Mouse (Mus musculus) intestine, postnatal 0 days (tissue): ENCODE data around the gene Ikzf3. TPM values are rescaled to one million over a fixed set of nuclear protein-coding genes. Genes with fewer than 3 reads are reported as not detected.
A peak's percentile ranks its signal among the peaks of the same experiment; 100 is the strongest.

Source experiments
- ATAC-seq: fragments of 200-750 bp; cut with Nextera tagmentation; 2 replicates; pipeline ENCODE4 v1.8.0; 2017; ENCODE audit warnings: mild to moderate bottlenecking, moderate TSS enrichment, moderate library complexity
- H3K27ac ChIP-seq: fragments of 300-500 bp; sonication (generic); 2 replicates; pipeline ENCODE4 v1.5.1; 2014; ENCODE audit warnings: mild to moderate bottlenecking, low read depth, low read length, moderate library complexity
- H3K27me3 ChIP-seq: fragments of 300-500 bp; sonication (generic); replicated peaks from 2 replicates; pipeline ENCODE4 v1.6.1; 2014; ENCODE audit warnings: low read length, mixed read lengths; ENCODE audit not compliant: control insufficient read depth, insufficient read depth
- H3K36me3 ChIP-seq: fragments of 300-500 bp; sonication (generic); 2 replicates; pipeline ENCODE4 v1.6.1; 2014; ENCODE audit warnings: mild to moderate bottlenecking, moderate library complexity; ENCODE audit not compliant: control insufficient read depth, insufficient read depth
- H3K4me1 ChIP-seq: fragments of 300-500 bp; sonication (generic); replicated peaks from 2 replicates; pipeline ENCODE4 v1.6.1; 2014; ENCODE audit warnings: antibody characterized with exemption, low read length, mixed read lengths; ENCODE audit not compliant: control insufficient read depth, insufficient read depth
- H3K4me2 ChIP-seq: fragments of 300-500 bp; sonication (generic); replicated peaks from 2 replicates; pipeline ENCODE4 v1.6.1; 2014; ENCODE audit warnings: low read depth, mild to moderate bottlenecking, moderate library complexity
- H3K4me3 ChIP-seq: fragments of 300-500 bp; sonication (generic); 2 replicates; pipeline ENCODE4 v1.5.1; 2014; ENCODE audit warnings: low read depth, low read length
- H3K9ac ChIP-seq: fragments of 300-500 bp; sonication (generic); 2 replicates; pipeline ENCODE4 v1.6.1; 2014; ENCODE audit warnings: mild to moderate bottlenecking, low read depth, low read length
- H3K9me3 ChIP-seq: fragments of 300-500 bp; sonication (generic); 2 replicates; pipeline ENCODE4 v1.6.1; 2016; ENCODE audit warnings: mixed run types; ENCODE audit not compliant: control insufficient read depth
- CTCF ChIP-seq: sonication (generic); IDR thresholded peaks from 2 replicates; pipeline ENCODE4 v1.5.1; 2016; ENCODE audit warnings: low read depth, mild to moderate bottlenecking, control low read depth, antibody characterized with exemption, moderate library complexity
- WGBS: fragments of 180-500 bp; shearing (Covaris S2); extraction: QIAGEN DNeasy Blood & Tissue Kit; methylation state at CpG from one replicate; pipeline ENCODE4 v1.1.7; 2014; 5-methylcytosine and 5-hydroxymethylcytosine counted together
- polyA plus RNA-seq: library from polyadenylated mRNA; unstranded; fragments of >200 nt; fragmentation: Nextera tagmentation; extraction: Ambion mirVana; gene quantifications from 2 replicates; pipeline ENCODE4 v1.2.1, GENCODE M21; 2015

Ikzf3 gene
- polyA plus RNA-seq, 1 experiment from 2014 or later, result 0.20 TPM

GRCm38 (mm10) chr11:98555124-98555700 lies 9.4 kb upstream of the Ikzf3 start:
- Histone ChIP-seq H3K36me3 (no peaks in the 10 kb centered on the region), H3K9me3 (no peaks in the 10 kb centered on the region), H3K4me1 (no peaks in the 10 kb centered on the region), H3K4me3 (no peak overlapping the region), H3K27ac (no peak overlapping the region), H3K9ac (no peak overlapping the region), H3K27me3 (peaks cover 5% of the 10 kb centered on the region; the same call in 1 of the 2 replicates), H3K4me2 (no peak overlapping the region)
- WGBS, result 44% methylated on average over 12 of the region's 12 CpGs
- ATAC-seq, result no peak
- peak; percentile 79 for TF ChIP-seq CTCF

- H3K9ac ChIP-seq, result no peak overlapping the region
- no peak overlapping the region for H3K4me3 ChIP-seq
- no peak for ATAC-seq
- no peaks in the 10 kb centered on the region for H3K4me1 ChIP-seq
- H3K4me2 ChIP-seq, result no peak overlapping the region
- H3K36me3 ChIP-seq, result no peaks in the 10 kb centered on the region
- peak; percentile 22; the same call in 1 of the 2 replicates for TF ChIP-seq CTCF
- 91% methylated on average over 4 of the region's 4 CpGs for WGBS
- no peaks in the 10 kb centered on the region for H3K9me3 ChIP-seq
- H3K27me3 ChIP-seq, result peaks cover 10% of the 10 kb centered on the region; the same call in 1 of the 2 replicates
- no peak overlapping the region for H3K27ac ChIP-seq
Measured at GRCm38 (mm10) chr11:98553966-98554365, 8.1 kb upstream of the Ikzf3 start.

GRCm38 (mm10) chr11:98550975-98551828 lies 5.4 kb upstream of the Ikzf3 start, which contains the start of gene Zpbp2:
Gene Zpbp2 (plus strand): TSS chr11:98551097.
- H3K36me3 ChIP-seq, result no peaks in the 10 kb centered on the region
- H3K4me2 ChIP-seq, result peak within 1 kb of the TSS; percentile 84
- peak; percentile 96 for ATAC-seq
- H3K4me1 ChIP-seq, result no peaks in the 10 kb centered on the region
- peaks cover 33% of the 10 kb centered on the region for H3K27me3 ChIP-seq
- H3K4me3 ChIP-seq, result peak within 1 kb of the TSS; percentile 78
- 0 out of 2 replicates have a peak within 1 kb of the TSS, but pooled peaks have one; percentile 41 for H3K27ac ChIP-seq
- H3K9me3 ChIP-seq, result no peaks in the 10 kb centered on the region
- 0 out of 2 replicates have a peak, but pooled peaks have one; percentile 3 for TF ChIP-seq CTCF
- under 1% methylated on average over 51 of the region's 51 CpGs for WGBS
- H3K9ac ChIP-seq, result peak within 1 kb of the TSS; percentile 52

- no peak for TF ChIP-seq CTCF
- Histone ChIP-seq H3K27me3 (peaks cover 41% of the 10 kb centered on the region), H3K9me3 (no peaks in the 10 kb centered on the region), H3K4me3 (peak overlapping the region; percentile 78), H3K4me2 (peak overlapping the region; percentile 84), H3K27ac (no peak overlapping the region), H3K9ac (peak overlapping the region; percentile 52), H3K36me3 (no peaks in the 10 kb centered on the region), H3K4me1 (no peaks in the 10 kb centered on the region)
- WGBS, result 21% methylated on average over 20 of the region's 20 CpGs
- ATAC-seq, result no peak
Measured at GRCm38 (mm10) chr11:98550311-98550974, 4.6 kb upstream of the Ikzf3 start.

- 74% methylated on average over 4 of the region's 4 CpGs for WGBS
- Histone ChIP-seq H3K36me3 (no peaks in the 10 kb centered on the region), H3K4me1 (no peaks in the 10 kb centered on the region; the same call in 1 of the 2 replicates), H3K4me2 (no peak overlapping the region), H3K9me3 (no peaks in the 10 kb centered on the region), H3K27me3 (peaks cover 49% of the 10 kb centered on the region), H3K9ac (no peak overlapping the region), H3K27ac (no peak overlapping the region), H3K4me3 (no peak overlapping the region)
- ATAC-seq, result no peak
- peak; percentile 53 for TF ChIP-seq CTCF
Measured at GRCm38 (mm10) chr11:98549363-98549762, 3.5 kb upstream of the Ikzf3 start.

GRCm38 (mm10) chr11:98547308-98547693 lies 1.5 kb upstream of the Ikzf3 start:
- Histone ChIP-seq H3K4me1 (no peaks in the 10 kb centered on the region; the same call in 1 of the 2 replicates), H3K27ac (no peak overlapping the region), H3K4me2 (no peak overlapping the region), H3K4me3 (no peak overlapping the region), H3K36me3 (no peaks in the 10 kb centered on the region), H3K27me3 (peaks cover 66% of the 10 kb centered on the region), H3K9ac (no peak overlapping the region), H3K9me3 (no peaks in the 10 kb centered on the region)
- no peak for TF ChIP-seq CTCF
- no peak for ATAC-seq
- WGBS, result 60% methylated on average over 3 of the region's 3 CpGs
